Mouse (Mus musculus) heart, embryonic 11.5 days (tissue): ENCODE data around the gene Akap4. TPM values are rescaled to one million over a fixed set of nuclear protein-coding genes. Genes with fewer than 3 reads are reported as not detected.

ENCODE experiments used
- ATAC-seq: fragments of 200-750 bp; cut with Nextera tagmentation; replicated peaks from 2 replicates; pipeline ENCODE4 v1.8.0; 2017; ENCODE audit warnings: moderate library complexity; ENCODE audit not compliant: insufficient number of reproducible peaks, low FRiP score, low TSS enrichment
- H3K27ac ChIP-seq: fragments of 300-500 bp; sonication (generic); 2 replicates; pipeline ENCODE4 v1.5.1; 2014; ENCODE audit warnings: mild to moderate bottlenecking, low read depth, low read length
- H3K27me3 ChIP-seq: fragments of 300-500 bp; sonication (generic); 2 replicates; pipeline ENCODE4 v1.6.1; 2014; ENCODE audit warnings: mild to moderate bottlenecking, low read length, mixed read lengths; ENCODE audit not compliant: control insufficient read depth, insufficient read depth
- H3K36me3 ChIP-seq: fragments of 300-500 bp; sonication (generic); 2 replicates; pipeline ENCODE4 v1.6.1; 2014; ENCODE audit warnings: mild to moderate bottlenecking, low read length, moderate library complexity, mixed read lengths; ENCODE audit not compliant: control insufficient read depth, insufficient read depth
- H3K4me1 ChIP-seq: fragments of 300-500 bp; sonication (generic); 2 replicates; pipeline ENCODE4 v1.6.1; 2014; ENCODE audit warnings: low read length; ENCODE audit not compliant: control insufficient read depth, insufficient read depth
- H3K4me2 ChIP-seq: fragments of 300-500 bp; sonication (generic); 2 replicates; pipeline ENCODE4 v1.6.1; 2014; ENCODE audit warnings: mild to moderate bottlenecking, moderate library complexity
- H3K4me3 ChIP-seq: fragments of 300-500 bp; sonication (generic); 2 replicates; pipeline ENCODE4 v1.5.1; 2014; ENCODE audit warnings: low read depth, low read length
- H3K9ac ChIP-seq: fragments of 300-500 bp; sonication (generic); 2 replicates; pipeline ENCODE4 v1.6.1; 2014; ENCODE audit warnings: mild to moderate bottlenecking, low read depth, low read length, moderate library complexity
- H3K9me3 ChIP-seq: fragments of 300-500 bp; sonication (generic); replicated peaks from 2 replicates; pipeline ENCODE4 v1.6.1; 2016; ENCODE audit warnings: low read length; ENCODE audit not compliant: control insufficient read depth
- WGBS: fragments of 180-500 bp; shearing (Covaris S2); extraction: QIAGEN DNeasy Blood & Tissue Kit; methylation state at CpG from one replicate; pipeline ENCODE4 v1.1.7; 2014; ENCODE audit not compliant: insufficient replicate concordance; 5-methylcytosine and 5-hydroxymethylcytosine counted together
- polyA plus RNA-seq: library from polyadenylated mRNA; unstranded; fragments of >200 nt; fragmentation: Nextera tagmentation; extraction: Ambion mirVana; gene quantifications from 2 replicates; pipeline ENCODE4 v1.2.1, GENCODE M21; 2014

The Akap4 gene
- polyA plus RNA-seq, 1 experiment from 2014 or later, result 0.06 TPM

- no peak for ATAC-seq
- Histone ChIP-seq H3K27ac (no peak overlapping the region), H3K4me2 (no peak overlapping the region), H3K4me3 (no peak overlapping the region), H3K9me3 (no peaks in the 10 kb centered on the region), H3K27me3 (no peaks in the 10 kb centered on the region), H3K4me1 (no peaks in the 10 kb centered on the region), H3K9ac (no peak overlapping the region), H3K36me3 (no peaks in the 10 kb centered on the region)
Measured at GRCm38 (mm10) chrX:7102280-7102679, 35.0 kb downstream of the Akap4 start.

- no peaks in the 10 kb centered on the region for H3K4me1 ChIP-seq
- no peak overlapping the region for H3K4me2 ChIP-seq
- no peaks in the 10 kb centered on the region for H3K27me3 ChIP-seq
- ATAC-seq, result no peak
- no peak overlapping the region for H3K9ac ChIP-seq
- H3K27ac ChIP-seq, result no peak overlapping the region
- H3K4me3 ChIP-seq, result no peak overlapping the region
- no peaks in the 10 kb centered on the region for H3K9me3 ChIP-seq
- 86% methylated on average over 3 of the region's 3 CpGs for WGBS
- H3K36me3 ChIP-seq, result no peaks in the 10 kb centered on the region
Measured at GRCm38 (mm10) chrX:7114885-7115284, 47.6 kb downstream of the Akap4 start.

- no peak overlapping the region for H3K4me3 ChIP-seq
- H3K4me2 ChIP-seq, result no peak overlapping the region
- ATAC-seq, result no peak
- no peaks in the 10 kb centered on the region for H3K27me3 ChIP-seq
- no peaks in the 10 kb centered on the region for H3K9me3 ChIP-seq
- H3K27ac ChIP-seq, result no peak overlapping the region
- WGBS, result 72% methylated on average over 4 of the region's 4 CpGs
- H3K9ac ChIP-seq, result no peak overlapping the region
- H3K36me3 ChIP-seq, result no peaks in the 10 kb centered on the region
- H3K4me1 ChIP-seq, result no peaks in the 10 kb centered on the region
Measured at GRCm38 (mm10) chrX:7121618-7122280, 54.4 kb downstream of the Akap4 start.

Other genes starting within 250 kb of the Akap4 start
- gene Ccnb3, start 25.9 kb upstream of the Akap4 start, polyA plus RNA-seq, result 0.24 and 0.35 TPM in 2 replicates